ENCODE assay signal across 10 mouse cellular contexts in the genomic region with DNA sequence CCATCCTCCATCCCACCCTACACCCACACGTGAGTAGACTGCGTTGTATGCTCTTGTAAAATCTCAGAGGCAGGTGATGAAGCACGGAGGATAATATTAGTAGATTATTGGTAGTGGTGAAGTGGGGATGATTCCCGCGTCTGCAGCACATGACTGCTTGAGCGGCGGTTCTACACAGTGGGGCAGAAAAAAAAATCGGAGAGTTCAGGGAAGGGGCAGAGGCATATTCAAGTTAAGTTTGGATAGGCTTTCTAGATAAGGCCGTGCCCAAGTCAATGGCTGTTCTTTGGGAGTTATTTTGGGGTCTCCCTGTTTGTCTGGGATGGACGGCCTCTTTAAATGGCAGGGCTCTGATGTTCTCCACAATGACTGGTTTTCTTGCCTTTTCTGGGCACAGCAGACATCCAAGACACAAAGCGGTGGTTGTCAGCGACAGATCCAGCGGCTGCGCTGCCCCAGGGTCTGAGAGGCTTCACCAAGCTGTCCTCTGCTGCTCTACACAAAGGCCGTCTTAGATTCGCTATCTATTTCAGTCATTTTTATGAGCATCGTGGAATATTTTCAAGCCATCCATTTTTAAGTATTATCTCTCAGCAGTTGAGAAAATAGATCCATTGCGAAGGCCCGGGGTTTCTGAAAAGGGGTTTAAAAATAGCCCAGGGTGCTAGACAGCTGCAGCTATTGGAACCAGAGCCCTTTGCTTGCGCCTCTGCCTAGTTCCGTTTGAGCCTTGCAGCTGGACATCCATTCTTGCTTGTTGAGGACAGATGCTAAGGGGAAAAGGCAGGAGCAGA.
A peak's percentile ranks its signal among the peaks of the same experiment; 100 is the strongest.
DNase-seq lines count a peak whose midpoint lies in the region; ATAC-seq and TF ChIP-seq lines count a peak whose summit lies in the region.
"Had no signal": no experiment of that assay in that cellular context is flagged by ENCODE, and none has a peak within 500 bp of the region (broad histone marks: within the 10 kb centered on the region; RNA-seq: fewer than 3 reads in every experiment).

No protein-coding gene starts in this region.

- no peak for DNase-seq in kidney, postnatal 0 days (ENCODE audit: low spot score)
- DNase-seq in kidney, adult 9 months: no peak
- peak; percentile 43 for DNase-seq in embryonic facial prominence, embryonic 14.5 days (ENCODE audit: low spot score)
- DNase-seq in hindbrain, embryonic 10.5 days (ENCODE audit: low spot score): peak; percentile 46
- peak; percentile 24 for DNase-seq in midbrain, embryonic 14.5 days
- DNase-seq in cerebellum, adult 8-10 months: no peak
- no peak for DNase-seq in kidney, adult 2 months
- DNase-seq: cerebellum, adult 18-20 months had no signal

- no peak for TF ChIP-seq POLR2A in kidney, adult 2 months (IDR thresholded peaks at IDR 0.05; ENCODE audit: low read depth, low read length)

- WGBS in kidney, postnatal 0 days: 85% methylated on average over 21 of the region's 21 CpGs
- WGBS in embryonic facial prominence, embryonic 14.5 days: 63% methylated on average over 21 of the region's 21 CpGs
- WGBS in hindbrain, embryonic 10.5 days: 77% methylated on average over 21 of the region's 21 CpGs
- 61% methylated on average over 21 of the region's 21 CpGs for WGBS in midbrain, embryonic 14.5 days
- 90% methylated on average over 21 of the region's 21 CpGs for WGBS in kidney, embryonic 14.5 days
- WGBS in kidney, adult 2 months: 88% methylated on average over 21 of the region's 21 CpGs

- H3K4me3 ChIP-seq in kidney, postnatal 0 days (replicated peaks; ENCODE audit: low read depth, low read length): no peak overlapping the region
- no peak overlapping the region for H3K4me3 ChIP-seq in embryonic facial prominence, embryonic 14.5 days (ENCODE audit: low read depth, low read length)
- H3K4me3 ChIP-seq in hindbrain, embryonic 10.5 days: no peak overlapping the region
- H3K4me3 ChIP-seq in midbrain, embryonic 14.5 days (replicated peaks; ENCODE audit: low read depth, low read length): no peak overlapping the region
- no peak overlapping the region for H3K4me3 ChIP-seq in kidney, embryonic 14.5 days (ENCODE audit: low read length)
- H3K4me3 ChIP-seq in kidney, adult 2 months (ENCODE audit: insufficient read depth, low read depth, low read length): no peak overlapping the region

- no peaks in the 10 kb centered on the region for H3K4me1 ChIP-seq in kidney, postnatal 0 days (replicated peaks; ENCODE audit: insufficient read depth, low read length)
- no peaks in the 10 kb centered on the region for H3K4me1 ChIP-seq in embryonic facial prominence, embryonic 14.5 days (ENCODE audit: control insufficient read depth, insufficient read depth, low read length)
- peaks cover 33% of the 10 kb centered on the region for H3K4me1 ChIP-seq in hindbrain, embryonic 10.5 days (replicated peaks)
- peaks cover 6% of the 10 kb centered on the region; the same call in 1 of the 2 replicates for H3K4me1 ChIP-seq in midbrain, embryonic 14.5 days (ENCODE audit: control insufficient read depth, insufficient read depth, low read length)
- no peaks in the 10 kb centered on the region for H3K4me1 ChIP-seq in kidney, embryonic 14.5 days (ENCODE audit: control insufficient read depth, insufficient read depth, low read length)
- peaks cover 9% of the 10 kb centered on the region for H3K4me1 ChIP-seq in kidney, adult 2 months (ENCODE audit: control insufficient read depth, insufficient read depth, low read length)

- no peak for TF ChIP-seq CTCF in kidney, postnatal 0 days (IDR thresholded peaks at IDR 0.05; ENCODE audit: low read depth)
- TF ChIP-seq CTCF in kidney, adult 2 months (conservative IDR thresholded peaks at IDR 0.05; ENCODE audit: insufficient read depth, insufficient read length, low read depth, low read length): no peak

- no peak overlapping the region for H3K4me2 ChIP-seq in kidney, postnatal 0 days (ENCODE audit: low read length)
- no peak overlapping the region for H3K4me2 ChIP-seq in embryonic facial prominence, embryonic 14.5 days (ENCODE audit: low read depth, low read length)
- H3K4me2 ChIP-seq in midbrain, embryonic 14.5 days (ENCODE audit: low read length): no peak overlapping the region
- H3K4me2 ChIP-seq in kidney, embryonic 14.5 days (replicated peaks; ENCODE audit: low read depth, low read length): no peak overlapping the region

- peak overlapping the region; percentile 28; the same call in 1 of the 2 replicates for H3K27ac ChIP-seq in kidney, postnatal 0 days
- H3K27ac ChIP-seq in embryonic facial prominence, embryonic 14.5 days (replicated peaks; ENCODE audit: low read depth, low read length): peak overlapping the region; percentile 49; the same call in 1 of the 2 replicates
- H3K27ac ChIP-seq in hindbrain, embryonic 10.5 days: peak overlapping the region; percentile 83
- H3K27ac ChIP-seq in midbrain, embryonic 14.5 days (replicated peaks; ENCODE audit: low read depth, low read length): peak overlapping the region; percentile 61; the same call in 1 of the 2 replicates
- no peak overlapping the region for H3K27ac ChIP-seq in kidney, embryonic 14.5 days (ENCODE audit: low read depth, low read length)
- no peak overlapping the region for H3K27ac ChIP-seq in kidney, adult 2 months (ENCODE audit: insufficient read depth, low read depth, low read length)
- H3K27ac ChIP-seq: macrophage had no signal

- H3K36me3 ChIP-seq in kidney, postnatal 0 days (ENCODE audit: insufficient read depth, low read length): no peaks in the 10 kb centered on the region
- no peaks in the 10 kb centered on the region for H3K36me3 ChIP-seq in embryonic facial prominence, embryonic 14.5 days (ENCODE audit: control insufficient read depth, insufficient read depth, low read length)
- H3K36me3 ChIP-seq in hindbrain, embryonic 10.5 days: no peaks in the 10 kb centered on the region
- H3K36me3 ChIP-seq in midbrain, embryonic 14.5 days (ENCODE audit: control insufficient read depth, insufficient read depth, low read length): no peaks in the 10 kb centered on the region
- no peaks in the 10 kb centered on the region for H3K36me3 ChIP-seq in kidney, embryonic 14.5 days (ENCODE audit: control insufficient read depth, insufficient read depth, low read length)
- H3K36me3 ChIP-seq in kidney, adult 2 months (ENCODE audit: control insufficient read depth, insufficient read depth, low read length): no peaks in the 10 kb centered on the region

- H3K27me3 ChIP-seq in kidney, postnatal 0 days (ENCODE audit: insufficient read depth, low read length): no peaks in the 10 kb centered on the region
- no peaks in the 10 kb centered on the region for H3K27me3 ChIP-seq in embryonic facial prominence, embryonic 14.5 days (replicated peaks; ENCODE audit: control insufficient read depth, insufficient read depth, low read length)
- no peaks in the 10 kb centered on the region for H3K27me3 ChIP-seq in hindbrain, embryonic 10.5 days (ENCODE audit: insufficient read depth, poor library complexity, severe bottlenecking)
- H3K27me3 ChIP-seq in midbrain, embryonic 14.5 days (ENCODE audit: control insufficient read depth, insufficient read depth, low read length): no peaks in the 10 kb centered on the region
- H3K27me3 ChIP-seq in kidney, embryonic 14.5 days (ENCODE audit: control insufficient read depth, insufficient read depth, low read length): no peaks in the 10 kb centered on the region
- H3K27me3 ChIP-seq in kidney, adult 2 months (replicated peaks; ENCODE audit: control insufficient read depth, insufficient read depth, low read length): no peaks in the 10 kb centered on the region

- no peak for ATAC-seq in kidney, postnatal 0 days (replicated peaks; ENCODE audit: low FRiP score, low read depth)
- ATAC-seq in embryonic facial prominence, embryonic 14.5 days (ENCODE audit: low read depth): no peak
- ATAC-seq in midbrain, embryonic 14.5 days (ENCODE audit: low FRiP score, low TSS enrichment): no peak
- ATAC-seq in kidney, embryonic 14.5 days (ENCODE audit: low FRiP score, low TSS enrichment): no peak

- no peak overlapping the region for H3K9ac ChIP-seq in kidney, postnatal 0 days (ENCODE audit: low read depth, low read length)
- H3K9ac ChIP-seq in embryonic facial prominence, embryonic 14.5 days (ENCODE audit: low read depth, low read length): 0 out of 2 replicates have a peak overlapping the region, but pooled peaks have one; percentile 5
- H3K9ac ChIP-seq in midbrain, embryonic 14.5 days (replicated peaks; ENCODE audit: low read length): no peak overlapping the region
- H3K9ac ChIP-seq in kidney, embryonic 14.5 days (ENCODE audit: low read depth, low read length): no peak overlapping the region

- no peaks in the 10 kb centered on the region for H3K9me3 ChIP-seq in kidney, postnatal 0 days (replicated peaks; ENCODE audit: low read length)
- no peaks in the 10 kb centered on the region for H3K9me3 ChIP-seq in embryonic facial prominence, embryonic 14.5 days (ENCODE audit: control insufficient read depth, low read length)
- no peaks in the 10 kb centered on the region for H3K9me3 ChIP-seq in hindbrain, embryonic 10.5 days
- no peaks in the 10 kb centered on the region for H3K9me3 ChIP-seq in midbrain, embryonic 14.5 days (ENCODE audit: control insufficient read depth, low read length)
- no peaks in the 10 kb centered on the region for H3K9me3 ChIP-seq in kidney, embryonic 14.5 days (ENCODE audit: control insufficient read depth, low read length)

Comparison
In these comparisons a context has a peak if more than half of its experiments do, and no peak if none do; other contexts are left out.
1. H3K27ac ChIP-seq: peak in kidney, postnatal 0 days (single experiment), embryonic facial prominence, embryonic 14.5 days (single experiment), hindbrain, embryonic 10.5 days (single experiment) and midbrain, embryonic 14.5 days (single experiment); none in kidney, embryonic 14.5 days (single experiment) and kidney, adult 2 months (single experiment).
2. DNase-seq: peak in embryonic facial prominence, embryonic 14.5 days (single experiment), hindbrain, embryonic 10.5 days (single experiment) and midbrain, embryonic 14.5 days (single experiment); none in kidney, postnatal 0 days (single experiment), kidney, adult 9 months (single experiment), cerebellum, adult 8-10 months (single experiment) and kidney, adult 2 months (single experiment).